Mouse (Mus musculus): ENCODE data around the gene Mkln1. TPM values are rescaled to one million over a fixed set of nuclear protein-coding genes. Genes with fewer than 3 reads are reported as not detected.
A peak's percentile ranks its signal among the peaks of the same experiment; 100 is the strongest.

The Mkln1 gene
- polyA plus RNA-seq (2016; fragmentation: Nextera tagmentation; extraction: Ambion mirVana): 169 and 185 TPM in 2 replicates

DNA sequence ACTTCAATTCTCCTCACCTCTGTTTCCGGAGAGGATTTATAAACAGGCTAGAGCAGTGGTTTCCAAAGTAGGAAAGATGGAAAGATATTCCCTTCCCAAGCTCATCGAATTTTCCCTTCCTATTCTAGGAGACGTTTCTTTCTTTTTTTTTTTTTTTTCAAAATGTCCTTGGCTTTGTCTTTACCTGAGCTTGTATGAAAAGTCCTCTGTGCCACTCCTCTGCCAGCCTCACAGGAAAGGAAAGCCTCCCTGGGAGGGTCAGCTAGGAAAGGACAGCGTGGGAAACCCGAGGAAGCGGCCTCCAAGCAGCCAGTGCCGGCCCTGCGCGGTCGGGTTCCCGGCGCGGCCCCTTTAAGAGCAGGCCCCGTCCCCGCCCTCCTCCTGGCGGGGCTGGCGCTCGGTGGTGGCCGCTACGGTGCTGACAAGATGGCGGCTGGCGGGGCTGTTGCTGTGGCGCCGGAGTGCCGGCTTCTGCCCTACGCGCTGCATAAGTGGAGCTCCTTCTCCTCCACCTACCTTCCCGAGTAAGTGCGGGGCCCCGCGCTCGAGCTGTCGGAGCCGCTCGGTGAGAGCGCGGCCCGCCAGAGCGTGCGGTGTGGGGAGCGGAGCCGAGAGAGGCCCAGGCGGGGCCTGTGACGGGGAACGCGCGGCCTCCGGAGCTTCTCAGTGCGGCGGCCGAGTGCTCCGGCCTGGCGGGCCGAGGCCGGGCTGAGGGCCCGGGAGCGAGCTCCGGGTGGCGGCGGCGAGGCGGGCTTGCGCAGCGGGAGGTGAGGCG lies at the start of gene Mkln1:
Mkln1 (plus strand) TSS at position 305 of the 775 bp plus-strand sequence.
- peak within 1 kb of the TSS; percentile 95 for H3K9ac ChIP-seq
- H3K27me3 ChIP-seq (replicated peaks): no peaks in the 10 kb centered on the region
- peaks cover 21% of the 10 kb centered on the region for H3K4me1 ChIP-seq
- H3K4me3 ChIP-seq: peak within 1 kb of the TSS; percentile 95
- no peaks in the 10 kb centered on the region for H3K36me3 ChIP-seq
- peak within 1 kb of the TSS; percentile 89 for H3K4me2 ChIP-seq (replicated peaks)
- under 1% methylated on average over 61 of the region's 65 CpGs for WGBS
- peak within 1 kb of the TSS; percentile 82 for H3K27ac ChIP-seq
- ATAC-seq (ENCODE audit: low FRiP score, low read depth): peak; percentile 98
- H3K9me3 ChIP-seq: no peaks in the 10 kb centered on the region

DNA sequence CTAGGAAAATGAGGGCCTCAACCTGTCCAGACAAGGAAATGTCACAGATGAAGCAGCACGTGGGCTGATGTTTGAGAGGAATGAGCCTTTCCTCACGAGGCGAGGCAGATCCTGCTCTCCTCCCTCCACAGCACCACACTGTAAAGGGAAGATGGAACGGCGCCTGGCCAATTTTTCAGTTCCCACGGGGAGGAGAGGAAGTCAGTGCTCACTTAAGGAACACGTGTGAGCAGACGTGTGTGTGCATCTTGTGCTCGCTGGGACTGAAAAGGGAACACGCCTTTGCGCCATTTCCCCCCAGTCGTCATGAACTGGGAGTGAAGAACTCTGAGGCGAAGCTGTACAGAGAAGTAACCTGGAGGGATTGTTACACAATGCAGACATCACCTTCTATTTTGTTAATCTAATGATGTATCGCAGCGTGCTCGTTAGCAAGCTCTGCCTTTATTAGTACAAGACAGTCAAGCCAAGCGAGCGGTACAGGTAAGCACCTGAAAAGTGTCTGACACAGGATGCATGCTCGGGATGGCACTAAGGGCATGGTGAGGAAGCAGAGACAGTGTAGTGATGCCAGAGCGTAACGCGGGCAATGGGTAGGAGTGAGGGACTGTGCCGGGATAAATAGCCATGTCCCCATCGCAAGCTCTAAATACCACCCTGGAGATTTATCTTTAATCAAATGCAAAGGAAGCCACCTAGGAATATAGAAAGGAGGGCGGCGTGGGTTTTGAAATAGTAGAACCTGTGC lies 41.9 kb upstream of the Mkln1 start:
- no peaks in the 10 kb centered on the region for H3K9me3 ChIP-seq
- 89% methylated on average over 26 of the region's 26 CpGs for whole genome bisulfite sequencing
- no peak overlapping the region for H3K27ac ChIP-seq
- no peak overlapping the region for H3K4me2 ChIP-seq (replicated peaks)
- no peaks in the 10 kb centered on the region for H3K27me3 ChIP-seq (replicated peaks)
- no peak for ATAC-seq (ENCODE audit: low FRiP score, low read depth)
- no peak overlapping the region for H3K4me3 ChIP-seq
- H3K36me3 ChIP-seq: no peaks in the 10 kb centered on the region
- no peak overlapping the region for H3K9ac ChIP-seq
- no peaks in the 10 kb centered on the region for H3K4me1 ChIP-seq

- Histone ChIP-seq H3K27ac (no peak overlapping the region), H3K9me3 (no peaks in the 10 kb centered on the region), H3K9ac (no peak overlapping the region), H3K36me3 (no peaks in the 10 kb centered on the region), H3K4me3 (no peak overlapping the region), H3K27me3 (replicated peaks) (no peaks in the 10 kb centered on the region), H3K4me2 (replicated peaks) (no peak overlapping the region), H3K4me1 (no peaks in the 10 kb centered on the region)
- no peak for ATAC-seq (ENCODE audit: low FRiP score, low read depth)
- 64% methylated on average over 4 of the region's 4 CpGs for WGBS
Observed at GRCm38 (mm10) chr6:31357286-31357685, 41.2 kb upstream of the Mkln1 start.

DNA sequence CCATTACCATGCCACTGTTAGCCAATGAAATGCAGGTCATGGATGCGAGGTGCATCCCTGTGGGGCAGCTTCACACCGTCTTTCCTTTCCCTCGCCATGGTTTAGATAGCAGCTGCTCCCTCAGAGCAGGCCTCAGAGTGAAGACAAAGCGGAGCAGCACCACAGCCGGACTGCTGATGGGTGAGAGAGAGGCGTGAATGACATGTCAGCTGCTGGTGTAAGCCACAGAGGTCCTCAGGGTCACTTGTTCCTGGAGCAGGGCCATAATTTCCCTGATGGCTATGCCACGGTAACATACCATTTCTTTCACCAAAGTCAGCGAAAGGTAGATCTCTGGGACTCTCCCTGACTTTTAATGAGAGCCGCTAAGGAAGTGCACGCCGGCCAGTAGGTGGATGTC lies 35.9 kb upstream of the Mkln1 start:
- H3K9ac ChIP-seq: no peak overlapping the region
- H3K36me3 ChIP-seq: no peaks in the 10 kb centered on the region
- no peak overlapping the region for H3K27ac ChIP-seq
- WGBS: 63% methylated on average over 11 of the region's 11 CpGs
- ATAC-seq (ENCODE audit: low FRiP score, low read depth): no peak
- no peaks in the 10 kb centered on the region for H3K4me1 ChIP-seq
- no peaks in the 10 kb centered on the region for H3K27me3 ChIP-seq (replicated peaks)
- no peaks in the 10 kb centered on the region for H3K9me3 ChIP-seq
- H3K4me2 ChIP-seq (replicated peaks): no peak overlapping the region
- H3K4me3 ChIP-seq: no peak overlapping the region

- Histone ChIP-seq H3K4me2 (replicated peaks) (no peak overlapping the region), H3K4me1 (no peaks in the 10 kb centered on the region), H3K9me3 (no peaks in the 10 kb centered on the region), H3K36me3 (no peaks in the 10 kb centered on the region), H3K27ac (no peak overlapping the region), H3K4me3 (no peak overlapping the region), H3K9ac (no peak overlapping the region), H3K27me3 (replicated peaks) (no peaks in the 10 kb centered on the region)
- WGBS: 92% methylated on average over 3 of the region's 3 CpGs
- no peak for ATAC-seq (ENCODE audit: low FRiP score, low read depth)
Observed at GRCm38 (mm10) chr6:31364399-31364798, 34.1 kb upstream of the Mkln1 start.

DNA sequence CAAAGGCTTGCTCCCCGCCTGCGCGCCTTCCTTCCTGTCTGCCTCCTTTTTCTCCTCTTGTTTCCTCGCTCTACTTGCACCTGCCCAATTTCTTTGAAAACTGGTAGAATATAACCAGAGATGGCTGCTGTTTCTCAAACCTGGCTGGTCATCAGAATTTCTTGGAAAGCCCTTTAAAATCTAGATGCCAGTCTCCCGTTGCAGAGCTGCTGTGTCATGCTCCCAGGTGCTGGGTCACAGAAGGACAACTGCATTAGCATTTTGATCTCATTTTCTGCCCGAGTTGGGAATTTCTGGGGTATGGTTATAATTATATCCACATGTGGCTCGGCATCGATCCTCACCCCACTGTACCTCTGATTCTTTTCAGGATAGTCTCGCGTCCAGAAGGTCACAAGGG lies 30.6 kb upstream of the Mkln1 start:
- no peak overlapping the region for H3K27ac ChIP-seq
- no peaks in the 10 kb centered on the region for H3K9me3 ChIP-seq
- H3K36me3 ChIP-seq: no peaks in the 10 kb centered on the region
- no peak overlapping the region for H3K4me3 ChIP-seq
- H3K9ac ChIP-seq: no peak overlapping the region
- no peak overlapping the region for H3K4me2 ChIP-seq (replicated peaks)
- WGBS: 77% methylated on average over 10 of the region's 10 CpGs
- H3K27me3 ChIP-seq (replicated peaks): no peaks in the 10 kb centered on the region
- ATAC-seq (ENCODE audit: low FRiP score, low read depth): no peak
- no peaks in the 10 kb centered on the region for H3K4me1 ChIP-seq

DNA sequence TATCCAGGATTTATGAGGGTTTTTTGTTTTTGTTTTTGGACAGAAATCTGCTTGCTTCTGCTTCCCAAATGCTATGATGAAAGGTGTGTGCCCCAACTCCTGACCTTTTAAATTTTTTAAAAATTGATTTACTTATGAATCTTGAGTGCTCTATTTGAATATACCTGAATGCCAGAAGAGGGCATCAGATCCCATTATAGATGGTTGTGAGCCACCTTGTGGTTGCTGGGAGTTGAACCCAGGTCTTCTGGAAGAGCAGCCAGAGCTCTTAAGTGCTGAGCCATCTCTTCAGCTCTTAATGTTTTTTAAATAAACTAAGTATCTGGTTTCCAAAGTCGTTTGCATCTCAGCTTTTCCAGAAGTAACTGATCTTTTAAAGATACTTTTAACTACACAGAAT lies 30.0 kb upstream of the Mkln1 start:
- ATAC-seq (ENCODE audit: low FRiP score, low read depth): no peak
- 40% methylated on average over 1 of the region's 1 CpGs for WGBS

DNA sequence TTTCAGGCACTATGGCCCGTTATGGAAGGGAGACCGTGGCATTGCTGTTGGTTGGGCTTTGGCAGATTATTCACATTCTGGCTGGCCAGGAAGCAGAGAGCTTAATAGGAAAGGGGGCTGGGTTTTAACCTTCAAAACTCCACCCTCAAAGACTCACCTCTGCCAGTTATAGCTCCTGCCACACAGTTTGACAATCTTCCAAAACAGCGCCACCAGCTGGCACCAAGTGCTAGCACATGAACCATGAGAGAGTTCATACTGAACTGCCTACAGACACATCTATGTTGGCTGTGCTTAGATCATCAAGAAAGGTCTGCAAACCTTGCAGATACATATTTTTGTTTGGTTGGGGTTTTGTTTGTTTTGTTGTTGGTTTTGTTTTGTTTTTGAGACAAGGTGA lies 28.7 kb upstream of the Mkln1 start:
- 78% methylated on average over 3 of the region's 3 CpGs for WGBS
- no peak overlapping the region for H3K4me3 ChIP-seq
- H3K9me3 ChIP-seq: no peaks in the 10 kb centered on the region
- no peak overlapping the region for H3K27ac ChIP-seq
- ATAC-seq (ENCODE audit: low FRiP score, low read depth): no peak
- H3K4me2 ChIP-seq (replicated peaks): no peak overlapping the region
- H3K36me3 ChIP-seq: no peaks in the 10 kb centered on the region
- no peaks in the 10 kb centered on the region for H3K4me1 ChIP-seq
- no peak overlapping the region for H3K9ac ChIP-seq
- H3K27me3 ChIP-seq (replicated peaks): no peaks in the 10 kb centered on the region

More for the DNA sequence above, 30.0 kb upstream of the Mkln1 start:
- Histone ChIP-seq H3K36me3 (no peaks in the 10 kb centered on the region), H3K27me3 (replicated peaks) (no peaks in the 10 kb centered on the region), H3K4me3 (no peak overlapping the region), H3K9ac (no peak overlapping the region), H3K4me1 (no peaks in the 10 kb centered on the region), H3K9me3 (no peaks in the 10 kb centered on the region), H3K27ac (no peak overlapping the region), H3K4me2 (replicated peaks) (no peak overlapping the region)

GRCm38 (mm10) chr6:31370550-31371061 lies 27.9 kb upstream of the Mkln1 start:
- Histone ChIP-seq H3K27me3 (replicated peaks) (no peaks in the 10 kb centered on the region), H3K4me2 (replicated peaks) (no peak overlapping the region), H3K9me3 (no peaks in the 10 kb centered on the region), H3K4me1 (no peaks in the 10 kb centered on the region), H3K9ac (no peak overlapping the region), H3K4me3 (no peak overlapping the region), H3K36me3 (no peaks in the 10 kb centered on the region), H3K27ac (no peak overlapping the region)
- WGBS: 45% methylated on average over 14 of the region's 14 CpGs
- ATAC-seq (ENCODE audit: low FRiP score, low read depth): no peak

DNA sequence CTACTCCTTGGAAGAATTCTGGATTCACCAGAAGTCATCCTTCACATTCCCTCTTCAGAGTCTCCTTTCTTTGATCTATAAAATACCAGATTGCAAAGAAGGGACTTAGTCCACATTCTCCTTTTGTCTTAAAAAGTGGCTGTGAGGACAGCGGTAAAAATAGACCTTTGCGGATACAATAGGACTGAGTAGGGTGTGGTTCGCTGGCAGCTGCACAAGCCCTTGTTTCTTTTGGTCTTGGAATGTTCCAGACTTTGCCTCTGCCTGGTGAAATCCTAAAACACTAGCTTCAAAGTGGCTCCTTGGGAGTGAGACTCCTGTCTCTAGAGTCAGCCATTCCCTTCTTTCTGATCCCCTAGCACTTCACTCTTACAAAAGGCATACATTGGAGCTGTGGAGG lies 27.4 kb upstream of the Mkln1 start:
- H3K9me3 ChIP-seq: no peaks in the 10 kb centered on the region
- no peak overlapping the region for H3K9ac ChIP-seq
- H3K27ac ChIP-seq: no peak overlapping the region
- no peaks in the 10 kb centered on the region for H3K4me1 ChIP-seq
- 81% methylated on average over 3 of the region's 3 CpGs for WGBS
- H3K4me2 ChIP-seq (replicated peaks): no peak overlapping the region
- H3K36me3 ChIP-seq: no peaks in the 10 kb centered on the region
- ATAC-seq (ENCODE audit: low FRiP score, low read depth): no peak
- H3K4me3 ChIP-seq: no peak overlapping the region
- no peaks in the 10 kb centered on the region for H3K27me3 ChIP-seq (replicated peaks)

- ATAC-seq (ENCODE audit: low FRiP score, low read depth): no peak
- no peak overlapping the region for H3K27ac ChIP-seq
- H3K4me1 ChIP-seq: no peaks in the 10 kb centered on the region
- no peak overlapping the region for H3K9ac ChIP-seq
- 49% methylated on average over 3 of the region's 3 CpGs for WGBS
- H3K27me3 ChIP-seq (replicated peaks): no peaks in the 10 kb centered on the region
- no peaks in the 10 kb centered on the region for H3K9me3 ChIP-seq
- no peak overlapping the region for H3K4me2 ChIP-seq (replicated peaks)
- H3K36me3 ChIP-seq: no peaks in the 10 kb centered on the region
- H3K4me3 ChIP-seq: no peak overlapping the region
Observed at GRCm38 (mm10) chr6:31372620-31373019, 25.9 kb upstream of the Mkln1 start.

DNA sequence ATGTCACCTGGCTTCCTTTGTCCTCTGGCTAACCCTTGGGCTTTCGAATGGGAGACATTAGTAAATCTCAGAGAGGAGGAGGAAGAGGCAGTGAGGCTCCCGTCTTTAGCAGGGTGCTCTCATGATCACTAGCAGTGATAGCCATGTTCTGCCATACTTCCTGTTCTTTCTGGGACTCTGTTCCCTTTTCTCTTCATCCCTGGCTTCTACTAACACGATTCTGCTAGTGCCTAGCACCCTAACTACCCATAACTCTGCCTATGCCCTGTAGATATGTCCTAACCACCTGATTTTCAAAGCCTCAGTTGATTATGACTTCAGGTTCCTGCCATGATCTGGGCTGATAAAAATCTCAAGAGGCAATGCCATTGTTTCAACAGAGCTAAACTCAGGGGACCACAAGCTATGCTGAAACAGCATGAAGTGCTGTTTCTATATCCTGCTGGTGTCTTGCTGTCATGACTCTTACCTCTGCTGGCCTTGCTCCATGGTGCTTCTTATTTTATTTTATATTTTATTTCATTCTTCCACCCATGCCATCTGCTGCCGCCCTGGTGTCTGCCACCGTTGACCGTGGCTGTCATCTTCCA lies 25.4 kb upstream of the Mkln1 start:
- Histone ChIP-seq H3K4me1 (no peaks in the 10 kb centered on the region), H3K9ac (no peak overlapping the region), H3K27ac (no peak overlapping the region), H3K9me3 (no peaks in the 10 kb centered on the region), H3K27me3 (replicated peaks) (no peaks in the 10 kb centered on the region), H3K4me3 (no peak overlapping the region), H3K36me3 (no peaks in the 10 kb centered on the region), H3K4me2 (replicated peaks) (no peak overlapping the region)
- WGBS: 90% methylated on average over 6 of the region's 6 CpGs
- no peak for ATAC-seq (ENCODE audit: low FRiP score, low read depth)
